In genomic region chr8:124720133-124720532, GRCm38 (mm10) we compare ENCODE assay signal across 9 mouse cellular contexts. TPM values are rescaled to one million over a fixed set of nuclear protein-coding genes. Genes with fewer than 3 reads are reported as not detected.
DNase-seq lines count a peak whose midpoint lies in the region; ATAC-seq and TF ChIP-seq lines count a peak whose summit lies in the region.
"Had no signal": no experiment of that assay in that cellular context is flagged by ENCODE, and none has a peak within 500 bp of the region (broad histone marks: within the 10 kb centered on the region; RNA-seq: fewer than 3 reads in every experiment).

No protein-coding gene starts in this region.

- peaks cover 7% of the 10 kb centered on the region; the same call in 1 of the 2 replicates for H3K36me3 ChIP-seq in heart, embryonic 10.5 days
- H3K36me3 ChIP-seq in kidney, adult 2 months (ENCODE audit: control insufficient read depth, insufficient read depth, low read length) = no peaks in the 10 kb centered on the region

- intact Hi-C loops in heart, postnatal 10 days (cut with DNase I) = no loop called here

- H3K27ac ChIP-seq in heart, embryonic 10.5 days = no peak overlapping the region
- H3K27ac ChIP-seq in kidney, adult 2 months (ENCODE audit: insufficient read depth, low read depth, low read length) = no peak overlapping the region

- ATAC-seq in megakaryocyte-erythroid progenitor cell, adult 5-6 weeks (replicated peaks; ENCODE audit: low FRiP score, low TSS enrichment, poor library complexity, severe bottlenecking) = 0 out of 2 replicates have a peak, but pooled peaks have one; percentile 25

- TF ChIP-seq CTCF in kidney, adult 2 months (conservative IDR thresholded peaks at IDR 0.05; ENCODE audit: insufficient read depth, insufficient read length, low read depth, low read length) = no peak

- 79% methylated on average over 7 of the region's 7 CpGs for WGBS in heart, embryonic 10.5 days
- WGBS in kidney, adult 2 months = 78% methylated on average over 7 of the region's 7 CpGs

- H3K4me1 ChIP-seq in heart, embryonic 10.5 days = peaks cover 39% of the 10 kb centered on the region
- peaks cover 16% of the 10 kb centered on the region for H3K4me1 ChIP-seq in kidney, adult 2 months (ENCODE audit: control insufficient read depth, insufficient read depth, low read length)

- DNase-seq in heart, embryonic 10.5 days (ENCODE audit: low spot score) = no peak
- DNase-seq in heart, postnatal 10 days = no peak
- peak; percentile 35 for DNase-seq in 416B (ENCODE audit: low read depth)
- peak; percentile 39 for DNase-seq in R1 (ENCODE audit: low read depth, low spot score)
- DNase-seq in urinary bladder, adult 2 months (ENCODE audit: low spot score) = no peak
- DNase-seq in ovary, postnatal 36 days (ENCODE audit: low spot score) = no peak
- no peak for DNase-seq in kidney, adult 2 months
- DNase-seq: kidney, adult 11 months had no signal

- no peaks in the 10 kb centered on the region for H3K9me3 ChIP-seq in heart, embryonic 10.5 days

- no peaks in the 10 kb centered on the region for H3K27me3 ChIP-seq in heart, embryonic 10.5 days (ENCODE audit: insufficient read depth, poor library complexity, severe bottlenecking)
- no peaks in the 10 kb centered on the region for H3K27me3 ChIP-seq in kidney, adult 2 months (replicated peaks; ENCODE audit: control insufficient read depth, insufficient read depth, low read length)

- H3K4me3 ChIP-seq in heart, embryonic 10.5 days = peak overlapping the region; percentile 96; the same call in 1 of the 2 replicates
- no peak overlapping the region for H3K4me3 ChIP-seq in kidney, adult 2 months (ENCODE audit: insufficient read depth, low read depth, low read length)

- TF ChIP-seq POLR2A in kidney, adult 2 months (IDR thresholded peaks at IDR 0.05; ENCODE audit: low read depth, low read length) = no peak

RNA-seq across cellular contexts. Expression of gene Ttc13, which starts 1.6 kb away (rescaled TPM):
- 43.7 and 44.6 TPM in 2 replicates for polyA plus RNA-seq in heart, embryonic 10.5 days (2016; fragmentation: Nextera tagmentation; extraction: Ambion mirVana)
- 10 to 100 TPM; 21.2 to 21.6 TPM for total RNA-seq in heart, postnatal 10 days (2021)
- 64.6 and 73.5 TPM in 2 replicates for total RNA-seq in megakaryocyte-erythroid progenitor cell, adult 5-6 weeks (2014; fragmentation: Nextera tagmentation)
- total RNA-seq in megakaryocyte-erythroid progenitor cell, adult 5-6 weeks (2017) = 41.7 and 50.7 TPM in 2 replicates
- 18.2 and 19.1 TPM in 2 replicates for polyA plus RNA-seq in urinary bladder, adult 2 months (2012; rRNA removed)
- polyA plus RNA-seq in kidney, adult 2 months (2012; rRNA removed) = 9.4 and 11.8 TPM in 2 replicates

RNA-seq across cellular contexts. Expression of gene Arv1, which starts 1.8 kb away (rescaled TPM):
- polyA plus RNA-seq in heart, embryonic 10.5 days (2016; fragmentation: Nextera tagmentation; extraction: Ambion mirVana) = 21.3 and 26.7 TPM in 2 replicates
- 1 to 10 TPM; 5.2 to 5.7 TPM for total RNA-seq in heart, postnatal 10 days (2021)
- 20.9 and 32.3 TPM in 2 replicates for total RNA-seq in megakaryocyte-erythroid progenitor cell, adult 5-6 weeks (2014; fragmentation: Nextera tagmentation)
- 3.3 and 4.4 TPM in 2 replicates for total RNA-seq in megakaryocyte-erythroid progenitor cell, adult 5-6 weeks (2017)
- 11.7 and 15.4 TPM in 2 replicates for polyA plus RNA-seq in urinary bladder, adult 2 months (2012; rRNA removed)
- polyA plus RNA-seq in kidney, adult 2 months (2012; rRNA removed) = 8.8 and 13.9 TPM in 2 replicates

RNA-seq across cellular contexts. Expression of gene Fam89a, which starts 31.5 kb away (rescaled TPM):
- polyA plus RNA-seq in heart, embryonic 10.5 days (2016; fragmentation: Nextera tagmentation; extraction: Ambion mirVana) = 2.5 and 8.2 TPM in 2 replicates
- 1 to 10 TPM; 1.8 TPM for total RNA-seq in heart, postnatal 10 days (2021)
- not detected in 2 replicates for total RNA-seq in megakaryocyte-erythroid progenitor cell, adult 5-6 weeks (2014; fragmentation: Nextera tagmentation)
- not detected in 2 replicates for total RNA-seq in megakaryocyte-erythroid progenitor cell, adult 5-6 weeks (2017)
- polyA plus RNA-seq in urinary bladder, adult 2 months (2012; rRNA removed) = 1.1 and 1.5 TPM in 2 replicates
- polyA plus RNA-seq in kidney, adult 2 months (2012; rRNA removed) = 1.9 TPM in 2 replicates

RNA-seq across cellular contexts. Expression of gene 2310022B05Rik, which starts 57.0 kb away (rescaled TPM):
- 32.6 and 34.7 TPM in 2 replicates for polyA plus RNA-seq in heart, embryonic 10.5 days (2016; fragmentation: Nextera tagmentation; extraction: Ambion mirVana)
- 100 to 1,000 TPM; 144 to 160 TPM for total RNA-seq in heart, postnatal 10 days (2021)
- total RNA-seq in megakaryocyte-erythroid progenitor cell, adult 5-6 weeks (2014; fragmentation: Nextera tagmentation) = 33.5 and 34.7 TPM in 2 replicates
- total RNA-seq in megakaryocyte-erythroid progenitor cell, adult 5-6 weeks (2017) = 3.7 and 4.4 TPM in 2 replicates
- 42.1 and 45.9 TPM in 2 replicates for polyA plus RNA-seq in urinary bladder, adult 2 months (2012; rRNA removed)
- 44.4 and 47.9 TPM in 2 replicates for polyA plus RNA-seq in kidney, adult 2 months (2012; rRNA removed)

Comparison
In these comparisons a context has a peak if more than half of its experiments do, and no peak if none do; other contexts are left out.
1. DNase-seq: peak in 416B (single experiment) and R1 (single experiment); none in heart, embryonic 10.5 days (single experiment), heart, postnatal 10 days (0 of 2), urinary bladder, adult 2 months (single experiment), ovary, postnatal 36 days (single experiment) and kidney, adult 2 months (single experiment).